Mouse (Mus musculus) erythroblast, embryonic 14.5 days (primary cell): ENCODE data around the gene Tbx6.

Source experiments
- GATA1 ChIP-seq: IDR thresholded peaks from 2 replicates; pipeline ENCODE4 v1.6.1; 2012; ENCODE audit warnings: low read length, inconsistent platforms, mixed read lengths
- TAL1 ChIP-seq: IDR thresholded peaks from 3 replicates; pipeline ENCODE4 v1.6.1; 2012; ENCODE audit warnings: low read length, inconsistent platforms, mixed read lengths

- TF ChIP-seq TAL1 (no peak), GATA1 (no peak)
Measured at GRCm38 (mm10) chr7:126809723-126810369, 28.6 kb downstream of the Tbx6 start.
